Mouse (Mus musculus): ENCODE data around the gene 1700016K19Rik. TPM values are rescaled to one million over a fixed set of nuclear protein-coding genes. Genes with fewer than 3 reads are reported as not detected.

1700016K19Rik gene
- polyA plus RNA-seq, 1 experiment, result not detected

- Histone ChIP-seq H3K27ac (ENCODE audit: insufficient read depth, low read length) (no peak overlapping the region), H3K4me1 (ENCODE audit: control insufficient read depth, insufficient read depth, low read length) (no peaks in the 10 kb centered on the region), H3K4me3 (ENCODE audit: insufficient read depth, low read length) (no peak overlapping the region)
- TF ChIP-seq POLR2A (IDR thresholded peaks at IDR 0.05; ENCODE audit: low read depth, low read length), result no peak
- TF ChIP-seq CTCF (IDR thresholded peaks at IDR 0.05; ENCODE audit: borderline replicate concordance, insufficient read depth, low read length), result no peak
Measured at GRCm38 (mm10) chr11:76008162-76008561, 8.4 kb downstream of the 1700016K19Rik start.

- H3K4me3 ChIP-seq (ENCODE audit: insufficient read depth, low read length), result no peak overlapping the region
- no peak overlapping the region for H3K27ac ChIP-seq (ENCODE audit: insufficient read depth, low read length)
- H3K4me1 ChIP-seq (ENCODE audit: control insufficient read depth, insufficient read depth, low read length), result no peaks in the 10 kb centered on the region
- no peak for TF ChIP-seq CTCF (IDR thresholded peaks at IDR 0.05; ENCODE audit: borderline replicate concordance, insufficient read depth, low read length)
- TF ChIP-seq POLR2A (IDR thresholded peaks at IDR 0.05; ENCODE audit: low read depth, low read length), result no peak
Measured at GRCm38 (mm10) chr11:76009101-76009500, 9.4 kb downstream of the 1700016K19Rik start.

- H3K4me3 ChIP-seq (ENCODE audit: insufficient read depth, low read length), result no peak overlapping the region
- TF ChIP-seq POLR2A (IDR thresholded peaks at IDR 0.05; ENCODE audit: low read depth, low read length) (no peak), CTCF (IDR thresholded peaks at IDR 0.05; ENCODE audit: borderline replicate concordance, insufficient read depth, low read length) (no peak)
Measured at GRCm38 (mm10) chr11:76010838-76011624, 11.3 kb downstream of the 1700016K19Rik start.

GRCm38 (mm10) chr11:76015251-76015650, 15.5 kb downstream of the 1700016K19Rik start:
- no peak for TF ChIP-seq CTCF (IDR thresholded peaks at IDR 0.05; ENCODE audit: borderline replicate concordance, insufficient read depth, low read length)
- no peak for TF ChIP-seq POLR2A (IDR thresholded peaks at IDR 0.05; ENCODE audit: low read depth, low read length)
- H3K4me1 ChIP-seq (ENCODE audit: control insufficient read depth, insufficient read depth, low read length), result peaks cover 4% of the 10 kb centered on the region; the same call in 1 of the 2 replicates
- H3K27ac ChIP-seq (ENCODE audit: insufficient read depth, low read length), result no peak overlapping the region
- H3K4me3 ChIP-seq (ENCODE audit: insufficient read depth, low read length), result no peak overlapping the region

More at GRCm38 (mm10) chr11:76010838-76011624, 11.3 kb downstream of the 1700016K19Rik start:
- no peaks in the 10 kb centered on the region for H3K4me1 ChIP-seq (ENCODE audit: control insufficient read depth, insufficient read depth, low read length)
- no peak overlapping the region for H3K27ac ChIP-seq (ENCODE audit: insufficient read depth, low read length)

DNA sequence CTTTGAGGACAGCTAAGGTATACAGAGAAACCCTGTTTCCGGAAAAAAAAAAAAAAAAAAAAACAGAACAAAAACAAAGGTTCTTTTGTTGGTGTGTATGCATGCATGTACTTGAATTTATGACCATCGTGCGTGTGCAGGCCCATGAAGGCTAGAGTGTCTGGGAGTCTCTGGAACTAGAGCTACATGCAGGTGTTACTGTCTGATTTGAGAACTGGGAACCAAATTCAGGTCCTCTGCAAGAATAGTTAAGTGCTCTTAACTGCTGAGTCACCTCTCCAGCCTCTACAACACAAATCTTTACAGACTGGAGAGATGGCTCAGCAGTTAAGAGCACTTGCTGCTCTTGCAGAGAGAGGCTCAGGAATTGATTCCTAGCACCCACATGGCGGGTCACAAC, 16.1 kb downstream of the 1700016K19Rik start:
- no peak overlapping the region for H3K4me3 ChIP-seq (ENCODE audit: insufficient read depth, low read length)
- TF ChIP-seq POLR2A (IDR thresholded peaks at IDR 0.05; ENCODE audit: low read depth, low read length) (no peak), CTCF (IDR thresholded peaks at IDR 0.05; ENCODE audit: borderline replicate concordance, insufficient read depth, low read length) (no peak)
- peaks cover 4% of the 10 kb centered on the region; the same call in 1 of the 2 replicates for H3K4me1 ChIP-seq (ENCODE audit: control insufficient read depth, insufficient read depth, low read length)

GRCm38 (mm10) chr11:76019879-76020278, 20.2 kb downstream of the 1700016K19Rik start:
- Histone ChIP-seq H3K27ac (ENCODE audit: insufficient read depth, low read length) (no peak overlapping the region), H3K4me1 (ENCODE audit: control insufficient read depth, insufficient read depth, low read length) (peaks cover 4% of the 10 kb centered on the region; the same call in 1 of the 2 replicates), H3K4me3 (ENCODE audit: insufficient read depth, low read length) (no peak overlapping the region)
- no peak for TF ChIP-seq POLR2A (IDR thresholded peaks at IDR 0.05; ENCODE audit: low read depth, low read length)
- no peak for TF ChIP-seq CTCF (IDR thresholded peaks at IDR 0.05; ENCODE audit: borderline replicate concordance, insufficient read depth, low read length)

More for the DNA sequence above, 16.1 kb downstream of the 1700016K19Rik start:
- no peak overlapping the region for H3K27ac ChIP-seq (ENCODE audit: insufficient read depth, low read length)

- TF ChIP-seq CTCF (IDR thresholded peaks at IDR 0.05; ENCODE audit: borderline replicate concordance, insufficient read depth, low read length), result no peak
- TF ChIP-seq POLR2A (IDR thresholded peaks at IDR 0.05; ENCODE audit: low read depth, low read length), result no peak
- H3K4me3 ChIP-seq (ENCODE audit: insufficient read depth, low read length), result no peak overlapping the region
- H3K4me1 ChIP-seq (ENCODE audit: control insufficient read depth, insufficient read depth, low read length), result peaks cover 4% of the 10 kb centered on the region; the same call in 1 of the 2 replicates
- no peak overlapping the region for H3K27ac ChIP-seq (ENCODE audit: insufficient read depth, low read length)
Measured at GRCm38 (mm10) chr11:76020916-76021315, 21.2 kb downstream of the 1700016K19Rik start.

DNA sequence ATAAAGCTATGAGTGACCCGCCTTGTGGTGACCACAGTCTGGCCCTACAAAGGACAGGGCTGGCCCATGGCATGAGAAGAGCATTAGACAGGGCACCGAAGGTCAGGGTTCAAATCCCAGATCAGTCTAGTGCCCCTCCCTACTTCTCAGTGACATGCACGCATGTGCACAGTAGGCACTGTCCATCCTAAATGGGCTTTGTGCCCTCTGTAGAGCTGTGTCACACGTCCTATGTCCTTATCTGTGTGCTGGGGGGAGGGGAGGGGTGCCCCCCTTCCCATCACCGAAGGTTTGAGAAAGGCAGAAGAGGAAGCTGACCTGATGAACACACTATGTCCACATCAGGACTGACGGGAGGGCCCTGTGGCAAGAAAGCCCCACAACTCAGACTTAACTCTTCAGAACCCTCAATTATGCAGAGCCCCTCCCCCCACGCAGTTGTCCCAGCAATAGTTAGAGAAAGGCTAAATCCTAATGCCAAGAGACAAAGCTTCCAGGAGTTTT, 25.4 kb downstream of the 1700016K19Rik start:
- no peak overlapping the region for H3K27ac ChIP-seq (ENCODE audit: insufficient read depth, low read length)
- H3K4me1 ChIP-seq (ENCODE audit: control insufficient read depth, insufficient read depth, low read length), result no peaks in the 10 kb centered on the region
- H3K4me3 ChIP-seq (ENCODE audit: insufficient read depth, low read length), result peak overlapping the region; percentile 55; the same call in 1 of the 2 replicates
- TF ChIP-seq CTCF (IDR thresholded peaks at IDR 0.05; ENCODE audit: borderline replicate concordance, insufficient read depth, low read length) (no peak), POLR2A (IDR thresholded peaks at IDR 0.05; ENCODE audit: low read depth, low read length) (no peak)

- 0 out of 2 replicates have a peak overlapping the region, but pooled peaks have one; percentile 21 for H3K27ac ChIP-seq (ENCODE audit: insufficient read depth, low read length)
- no peak for TF ChIP-seq POLR2A (IDR thresholded peaks at IDR 0.05; ENCODE audit: low read depth, low read length)
- TF ChIP-seq CTCF (IDR thresholded peaks at IDR 0.05; ENCODE audit: borderline replicate concordance, insufficient read depth, low read length), result no peak
- no peaks in the 10 kb centered on the region for H3K4me1 ChIP-seq (ENCODE audit: control insufficient read depth, insufficient read depth, low read length)
- peak overlapping the region; percentile 55 for H3K4me3 ChIP-seq (ENCODE audit: insufficient read depth, low read length)
Measured at GRCm38 (mm10) chr11:76026527-76027138, 26.9 kb downstream of the 1700016K19Rik start.

All from embryonic fibroblast, embryonic 13.5 days (primary cell).